Mouse (Mus musculus) hindbrain, postnatal 0 days (tissue): Measurements from ENCODE around the gene Ptch2. TPM values are rescaled to one million over a fixed set of nuclear protein-coding genes. Genes with fewer than 3 reads are reported as not detected.
A peak's percentile ranks its signal among the peaks of the same experiment; 100 is the strongest.

Source experiments
- ATAC-seq: fragments of 200-750 bp; cut with Nextera tagmentation; 2 replicates; pipeline ENCODE4 v1.8.0; 2017; ENCODE audit warnings: mild to moderate bottlenecking, moderate TSS enrichment, moderate library complexity
- DNase-seq: peaks from one replicate; pipeline ENCODE4 v3.0.0-alpha.2; 2015; ENCODE audit warnings: low spot score
- H3K27ac ChIP-seq: fragments of 300-500 bp; sonication (generic); 2 replicates; pipeline ENCODE4 v1.5.1; 2014; ENCODE audit warnings: mild to moderate bottlenecking
- H3K27me3 ChIP-seq: fragments of 300-500 bp; sonication (generic); 2 replicates; pipeline ENCODE4 v1.6.1; 2014; ENCODE audit warnings: low read length, mixed read lengths; ENCODE audit not compliant: insufficient read depth
- H3K36me3 ChIP-seq: fragments of 300-500 bp; sonication (generic); 2 replicates; pipeline ENCODE4 v1.6.1; 2014; ENCODE audit warnings: low read length, mixed read lengths; ENCODE audit not compliant: insufficient read depth
- H3K4me1 ChIP-seq: fragments of 300-500 bp; sonication (generic); 2 replicates; pipeline ENCODE4 v1.6.1; 2014; ENCODE audit warnings: antibody characterized with exemption, low read length, mixed read lengths; ENCODE audit not compliant: insufficient read depth
- H3K4me2 ChIP-seq: fragments of 300-500 bp; sonication (generic); 2 replicates; pipeline ENCODE4 v1.6.1; 2014; ENCODE audit warnings: low read depth, mild to moderate bottlenecking, low read length, moderate library complexity, mixed read lengths
- H3K4me3 ChIP-seq: fragments of 300-500 bp; sonication (generic); 2 replicates; pipeline ENCODE4 v1.5.1; 2014; ENCODE audit warnings: low read length
- H3K9ac ChIP-seq: fragments of 300-500 bp; sonication (generic); replicated peaks from 2 replicates; pipeline ENCODE4 v1.6.1; 2014; ENCODE audit warnings: mild to moderate bottlenecking, low read length, moderate library complexity, mixed read lengths
- H3K9me3 ChIP-seq: fragments of 300-500 bp; sonication (generic); 2 replicates; pipeline ENCODE4 v1.6.1; 2016; ENCODE audit warnings: low read length, mixed read lengths
- CTCF ChIP-seq: IDR thresholded peaks from 2 replicates; pipeline ENCODE4 v1.5.1; 2016; ENCODE audit warnings: antibody characterized with exemption, control low read depth, low read depth
- WGBS: fragments of 180-500 bp; shearing (Covaris S2); extraction: QIAGEN DNeasy Blood & Tissue Kit; methylation state at CpG from one replicate; pipeline ENCODE4 v1.1.7; 2014; 5-methylcytosine and 5-hydroxymethylcytosine counted together
- polyA plus RNA-seq: library from polyadenylated mRNA; unstranded; fragments of >200 nt; fragmentation: Nextera tagmentation; extraction: Ambion mirVana; gene quantifications from 2 replicates; pipeline ENCODE4 v1.2.1, GENCODE M21; 2015
- total RNA-seq: library from RNA; depleted of rRNA; stranded (reverse); fragments of >200 nt; gene quantifications from 2 replicates; pipeline ENCODE4 v1.2.3, GENCODE M21; 2014

Ptch2 gene
- total and polyA plus RNA-seq, 2 experiments from 2014 or later: 4.1 to 18.8 TPM

GRCm38 (mm10) chr4:117058512-117058911 is 37.4 kb upstream of the Ptch2 start:
- no peak overlapping the region for H3K9ac ChIP-seq
- no peak for TF ChIP-seq CTCF
- H3K4me1 ChIP-seq: no peaks in the 10 kb centered on the region
- H3K9me3 ChIP-seq: no peaks in the 10 kb centered on the region
- no peak overlapping the region for H3K27ac ChIP-seq
- H3K4me2 ChIP-seq: no peak overlapping the region
- no peak for ATAC-seq
- 95% methylated on average over 4 of the region's 4 CpGs for WGBS
- DNase-seq: no peak
- no peaks in the 10 kb centered on the region; the same call in 1 of the 2 replicates for H3K36me3 ChIP-seq
- H3K4me3 ChIP-seq: no peak overlapping the region
- no peaks in the 10 kb centered on the region for H3K27me3 ChIP-seq

- H3K27me3 ChIP-seq: no peaks in the 10 kb centered on the region
- H3K9me3 ChIP-seq: no peaks in the 10 kb centered on the region
- H3K4me2 ChIP-seq: no peak overlapping the region
- no peak for DNase-seq
- ATAC-seq: peak; percentile 32; the same call in 1 of the 2 replicates
- peaks cover 24% of the 10 kb centered on the region for H3K36me3 ChIP-seq
- H3K4me1 ChIP-seq: no peaks in the 10 kb centered on the region
- WGBS: 28% methylated on average over 4 of the region's 4 CpGs
- no peak overlapping the region for H3K9ac ChIP-seq
- TF ChIP-seq CTCF: no peak
- no peak overlapping the region for H3K4me3 ChIP-seq
- no peak overlapping the region; the same call in 1 of the 2 replicates for H3K27ac ChIP-seq
Observed at GRCm38 (mm10) chr4:117062700-117063390, 33.0 kb upstream of the Ptch2 start.

- 95% methylated on average over 7 of the region's 7 CpGs for WGBS
- Histone ChIP-seq H3K4me1 (no peaks in the 10 kb centered on the region), H3K27ac (no peak overlapping the region), H3K4me3 (no peak overlapping the region), H3K9me3 (no peaks in the 10 kb centered on the region), H3K9ac (no peak overlapping the region), H3K36me3 (peaks cover 51% of the 10 kb centered on the region), H3K27me3 (no peaks in the 10 kb centered on the region), H3K4me2 (no peak overlapping the region)
- DNase-seq: no peak
- no peak for TF ChIP-seq CTCF
- no peak for ATAC-seq
Observed at GRCm38 (mm10) chr4:117068035-117068434, 27.8 kb upstream of the Ptch2 start.

GRCm38 (mm10) chr4:117069647-117070046 is 26.2 kb upstream of the Ptch2 start:
- no peaks in the 10 kb centered on the region for H3K4me1 ChIP-seq
- H3K4me3 ChIP-seq: no peak overlapping the region
- H3K9me3 ChIP-seq: no peaks in the 10 kb centered on the region
- H3K4me2 ChIP-seq: no peak overlapping the region
- no peaks in the 10 kb centered on the region for H3K27me3 ChIP-seq
- WGBS: 100% methylated on average over 1 of the region's 1 CpGs
- H3K9ac ChIP-seq: no peak overlapping the region
- no peak for TF ChIP-seq CTCF
- ATAC-seq: no peak
- peaks cover 62% of the 10 kb centered on the region for H3K36me3 ChIP-seq
- no peak overlapping the region for H3K27ac ChIP-seq
- DNase-seq: no peak

- DNase-seq: no peak
- no peaks in the 10 kb centered on the region for H3K9me3 ChIP-seq
- H3K27ac ChIP-seq: no peak overlapping the region
- ATAC-seq: no peak
- H3K27me3 ChIP-seq: no peaks in the 10 kb centered on the region
- H3K4me1 ChIP-seq: no peaks in the 10 kb centered on the region
- TF ChIP-seq CTCF: no peak
- H3K4me2 ChIP-seq: no peak overlapping the region
- 88% methylated on average over 4 of the region's 4 CpGs for WGBS
- H3K36me3 ChIP-seq: peaks cover 67% of the 10 kb centered on the region
- no peak overlapping the region for H3K9ac ChIP-seq
- no peak overlapping the region for H3K4me3 ChIP-seq
Observed at GRCm38 (mm10) chr4:117070624-117071023, 25.3 kb upstream of the Ptch2 start.

GRCm38 (mm10) chr4:117071183-117071582 is 24.7 kb upstream of the Ptch2 start:
- no peaks in the 10 kb centered on the region for H3K4me1 ChIP-seq
- H3K27me3 ChIP-seq: no peaks in the 10 kb centered on the region
- H3K27ac ChIP-seq: no peak overlapping the region
- H3K9me3 ChIP-seq: no peaks in the 10 kb centered on the region
- no peak overlapping the region for H3K9ac ChIP-seq
- H3K4me3 ChIP-seq: no peak overlapping the region
- peaks cover 65% of the 10 kb centered on the region; the same call in 1 of the 2 replicates for H3K36me3 ChIP-seq
- no peak for DNase-seq
- H3K4me2 ChIP-seq: no peak overlapping the region
- 91% methylated on average over 5 of the region's 5 CpGs for WGBS
- TF ChIP-seq CTCF: no peak
- no peak for ATAC-seq

GRCm38 (mm10) chr4:117087948-117088640 is 7.8 kb upstream of the Ptch2 start:
- no peak for ATAC-seq
- 86% methylated on average over 7 of the region's 7 CpGs for WGBS

More at GRCm38 (mm10) chr4:117087948-117088640, 7.8 kb upstream of the Ptch2 start:
- Histone ChIP-seq H3K27ac (no peak overlapping the region), H3K36me3 (peaks cover 13% of the 10 kb centered on the region; the same call in 1 of the 2 replicates), H3K4me2 (no peak overlapping the region), H3K27me3 (no peaks in the 10 kb centered on the region), H3K4me1 (no peaks in the 10 kb centered on the region), H3K4me3 (no peak overlapping the region), H3K9ac (no peak overlapping the region), H3K9me3 (no peaks in the 10 kb centered on the region)
- DNase-seq: no peak
- no peak for TF ChIP-seq CTCF
